Mouse (Mus musculus) hindbrain, embryonic 11.5 days (tissue): ENCODE results near the gene Serpina3b. TPM values are rescaled to one million over a fixed set of nuclear protein-coding genes. Genes with fewer than 3 reads are reported as not detected.
"Not testable (repeated sequence)": the region's sequence is repeated elsewhere in the genome, so short reads cannot be mapped to it uniquely, and the experiment has no call there.

ENCODE experiments used
- ATAC-seq: fragments of 200-750 bp; cut with Nextera tagmentation; 2 replicates; pipeline ENCODE4 v1.8.0; 2017; ENCODE audit warnings: mild to moderate bottlenecking, moderate TSS enrichment, moderate library complexity; ENCODE audit not compliant: low FRiP score
- DNase-seq: peaks from one replicate; pipeline ENCODE4 v3.0.0-alpha.2; 2015; ENCODE audit warnings: low spot score
- H3K27ac ChIP-seq: fragments of 300-500 bp; sonication (generic); 2 replicates; pipeline ENCODE4 v1.5.1; 2014; ENCODE audit warnings: mild to moderate bottlenecking, low read depth, low read length
- H3K27me3 ChIP-seq: fragments of 300-500 bp; sonication (generic); 2 replicates; pipeline ENCODE4 v1.6.1; 2014; ENCODE audit warnings: mild to moderate bottlenecking, low read length, moderate library complexity, mixed read lengths; ENCODE audit not compliant: control insufficient read depth, insufficient read depth
- H3K36me3 ChIP-seq: fragments of 300-500 bp; sonication (generic); 2 replicates; pipeline ENCODE4 v1.6.1; 2014; ENCODE audit warnings: mild to moderate bottlenecking, low read length, moderate library complexity, mixed read lengths; ENCODE audit not compliant: control insufficient read depth, insufficient read depth
- H3K4me1 ChIP-seq: fragments of 300-500 bp; sonication (generic); replicated peaks from 2 replicates; pipeline ENCODE4 v1.6.1; 2014; ENCODE audit warnings: low read length, mixed read lengths; ENCODE audit not compliant: control insufficient read depth, insufficient read depth
- H3K4me2 ChIP-seq: fragments of 300-500 bp; sonication (generic); replicated peaks from 2 replicates; pipeline ENCODE4 v1.6.1; 2014; ENCODE audit warnings: mild to moderate bottlenecking, low read depth, low read length
- H3K4me3 ChIP-seq: fragments of 300-500 bp; sonication (generic); 2 replicates; pipeline ENCODE4 v1.5.1; 2014; ENCODE audit warnings: low read depth, low read length
- H3K9ac ChIP-seq: fragments of 300-500 bp; sonication (generic); 2 replicates; pipeline ENCODE4 v1.6.1; 2014; ENCODE audit warnings: low read depth, low read length
- H3K9me3 ChIP-seq: fragments of 300-500 bp; sonication (generic); 2 replicates; pipeline ENCODE4 v1.6.1; 2016; ENCODE audit warnings: low read length; ENCODE audit not compliant: control insufficient read depth
- WGBS: fragments of 180-500 bp; shearing (Covaris S2); extraction: QIAGEN DNeasy Blood & Tissue Kit; methylation state at CpG from one replicate; pipeline ENCODE4 v1.1.7; 2014; 5-methylcytosine and 5-hydroxymethylcytosine counted together
- polyA plus RNA-seq: library from polyadenylated mRNA; unstranded; fragments of >200 nt; fragmentation: Nextera tagmentation; extraction: Ambion mirVana; gene quantifications from 2 replicates; pipeline ENCODE4 v1.2.1, GENCODE M21; 2014

The Serpina3b gene
- not detected in 2 replicates for polyA plus RNA-seq

- DNase-seq, result no peak
- no peak within 1 kb of the TSS for H3K4me3 ChIP-seq
- WGBS, result 90% methylated on average over 5 of the region's 5 CpGs
Measured at GRCm38 (mm10) chr12:104127696-104128095, at the start of gene Serpina3b. Gene Serpina3b (plus strand): TSS chr12:104127996.

GRCm38 (mm10) chr12:104090119-104090518 is 37.7 kb upstream of the Serpina3b start:
- Histone ChIP-seq H3K4me3 (no peak overlapping the region), H3K4me1 (no peaks in the 10 kb centered on the region), H3K9me3 (no peaks in the 10 kb centered on the region), H3K27ac (no peak overlapping the region), H3K27me3 (no peaks in the 10 kb centered on the region), H3K36me3 (no peaks in the 10 kb centered on the region), H3K9ac (no peak overlapping the region), H3K4me2 (no peak overlapping the region)
- ATAC-seq (no peak), DNase-seq (no peak)
- WGBS, result 86% methylated on average over 2 of the region's 2 CpGs

More at GRCm38 (mm10) chr12:104127696-104128095, at the start of gene Serpina3b:
- Histone ChIP-seq H3K9me3 (no peaks in the 10 kb centered on the region), H3K9ac (no peak within 1 kb of the TSS), H3K27ac (no peak within 1 kb of the TSS), H3K4me1 (no peaks in the 10 kb centered on the region), H3K36me3 (no peaks in the 10 kb centered on the region), H3K4me2 (no peak within 1 kb of the TSS), H3K27me3 (no peaks in the 10 kb centered on the region)
- ATAC-seq, result no peak

GRCm38 (mm10) chr12:104091303-104091702 is 36.5 kb upstream of the Serpina3b start:
- DNase-seq (no peak), ATAC-seq (no peak)
- Histone ChIP-seq H3K27ac (no peak overlapping the region), H3K9me3 (no peaks in the 10 kb centered on the region), H3K36me3 (no peaks in the 10 kb centered on the region), H3K9ac (no peak overlapping the region), H3K4me2 (no peak overlapping the region), H3K4me3 (no peak overlapping the region), H3K4me1 (no peaks in the 10 kb centered on the region), H3K27me3 (no peaks in the 10 kb centered on the region)
- 87% methylated on average over 1 of the region's 1 CpGs for WGBS

- no peaks in the 10 kb centered on the region for H3K4me1 ChIP-seq
- ATAC-seq, result no peak
- WGBS, result 96% methylated on average over 6 of the region's 6 CpGs
Measured at GRCm38 (mm10) chr12:104100768-104101167, 27.0 kb upstream of the Serpina3b start, which contains the start of gene Serpina5. Gene Serpina5 (plus strand): TSS chr12:104101113.

GRCm38 (mm10) chr12:104105847-104106246 is 21.9 kb upstream of the Serpina3b start:
- H3K9ac ChIP-seq, result no peak overlapping the region
- H3K4me1 ChIP-seq, result no peaks in the 10 kb centered on the region
- H3K36me3 ChIP-seq, result no peaks in the 10 kb centered on the region
- H3K4me2 ChIP-seq, result no peak overlapping the region
- no peak overlapping the region for H3K27ac ChIP-seq
- ATAC-seq, result no peak
- no peaks in the 10 kb centered on the region for H3K9me3 ChIP-seq
- H3K27me3 ChIP-seq, result no peaks in the 10 kb centered on the region
- no peak overlapping the region for H3K4me3 ChIP-seq
- no peak for DNase-seq

More at GRCm38 (mm10) chr12:104100768-104101167, 27.0 kb upstream of the Serpina3b start, which contains the start of gene Serpina5:
- no peak within 1 kb of the TSS for H3K9ac ChIP-seq
- H3K9me3 ChIP-seq, result no peaks in the 10 kb centered on the region
- no peak within 1 kb of the TSS for H3K4me3 ChIP-seq
- H3K27me3 ChIP-seq, result no peaks in the 10 kb centered on the region
- H3K4me2 ChIP-seq, result no peak within 1 kb of the TSS
- H3K27ac ChIP-seq, result no peak within 1 kb of the TSS
- no peaks in the 10 kb centered on the region for H3K36me3 ChIP-seq
- no peak for DNase-seq

- no peak for DNase-seq
- ATAC-seq, result no peak
- Histone ChIP-seq H3K4me3 (no peak overlapping the region), H3K27me3 (no peaks in the 10 kb centered on the region), H3K9ac (no peak overlapping the region), H3K9me3 (no peaks in the 10 kb centered on the region), H3K4me1 (no peaks in the 10 kb centered on the region), H3K4me2 (no peak overlapping the region), H3K27ac (no peak overlapping the region), H3K36me3 (no peaks in the 10 kb centered on the region)
Measured at GRCm38 (mm10) chr12:104106919-104107318, 20.9 kb upstream of the Serpina3b start.

- WGBS, result 85% methylated on average over 2 of the region's 2 CpGs
Measured at GRCm38 (mm10) chr12:104108507-104108906, 19.3 kb upstream of the Serpina3b start.

GRCm38 (mm10) chr12:104112333-104112732 is 15.5 kb upstream of the Serpina3b start, which contains the start of gene Serpina3a:
Gene Serpina3a (plus strand): TSS chr12:104112724.
- not testable (repeated sequence) for DNase-seq, H3K27me3 ChIP-seq, H3K9me3 ChIP-seq, H3K4me3 ChIP-seq, H3K36me3 ChIP-seq, H3K4me2 ChIP-seq, H3K27ac ChIP-seq, H3K4me1 ChIP-seq, ATAC-seq, H3K9ac ChIP-seq
- 91% methylated on average over 10 of the region's 11 CpGs for WGBS

More at GRCm38 (mm10) chr12:104108507-104108906, 19.3 kb upstream of the Serpina3b start:
- ATAC-seq (no peak), DNase-seq (no peak)
- Histone ChIP-seq H3K4me3 (no peak overlapping the region), H3K27me3 (no peaks in the 10 kb centered on the region), H3K9me3 (no peaks in the 10 kb centered on the region), H3K27ac (no peak overlapping the region), H3K36me3 (no peaks in the 10 kb centered on the region), H3K4me2 (no peak overlapping the region), H3K4me1 (no peaks in the 10 kb centered on the region), H3K9ac (no peak overlapping the region)

- no peaks in the 10 kb centered on the region for H3K9me3 ChIP-seq
- 63% methylated on average over 3 of the region's 3 CpGs for WGBS
- H3K4me3 ChIP-seq, result no peak overlapping the region
- ATAC-seq (no peak), DNase-seq (no peak)
- no peak overlapping the region for H3K4me2 ChIP-seq
- H3K36me3 ChIP-seq, result no peaks in the 10 kb centered on the region
- H3K27ac ChIP-seq, result no peak overlapping the region
- no peaks in the 10 kb centered on the region for H3K4me1 ChIP-seq
- H3K9ac ChIP-seq, result no peak overlapping the region
- no peaks in the 10 kb centered on the region for H3K27me3 ChIP-seq
Measured at GRCm38 (mm10) chr12:104114921-104115579, 12.7 kb upstream of the Serpina3b start.
